Mouse (Mus musculus): ENCODE data around the gene Mctp2. TPM values are rescaled to one million over a fixed set of nuclear protein-coding genes. Genes with fewer than 3 reads are reported as not detected.

Mctp2 gene
- polyA plus RNA-seq, 1 experiment = not detected

GRCm38 (mm10) chr7:72162256-72162655 is 144.2 kb downstream of the Mctp2 start:
- Histone ChIP-seq H3K27ac (replicated peaks; ENCODE audit: low read depth, low read length) (no peak overlapping the region), H3K4me1 (ENCODE audit: control insufficient read depth, insufficient read depth, insufficient read length, low read length) (peaks cover 18% of the 10 kb centered on the region), H3K4me3 (ENCODE audit: insufficient read depth, low read depth, low read length) (no peak overlapping the region)

GRCm38 (mm10) chr7:72159513-72160063 is 146.8 kb downstream of the Mctp2 start:
- peaks cover 15% of the 10 kb centered on the region for H3K4me1 ChIP-seq (ENCODE audit: control insufficient read depth, insufficient read depth, insufficient read length, low read length)
- no peak overlapping the region for H3K4me3 ChIP-seq (ENCODE audit: insufficient read depth, low read depth, low read length)
- H3K27ac ChIP-seq (replicated peaks; ENCODE audit: low read depth, low read length) = no peak overlapping the region

- Histone ChIP-seq H3K4me3 (ENCODE audit: insufficient read depth, low read depth, low read length) (no peak overlapping the region), H3K4me1 (ENCODE audit: control insufficient read depth, insufficient read depth, insufficient read length, low read length) (0 out of 2 replicates have a peak, but pooled peaks cover 3% of the 10 kb centered on the region), H3K27ac (replicated peaks; ENCODE audit: low read depth, low read length) (no peak overlapping the region)
Observed at GRCm38 (mm10) chr7:72150799-72151708, 155.4 kb downstream of the Mctp2 start.

GRCm38 (mm10) chr7:72149073-72149472 is 157.3 kb downstream of the Mctp2 start:
- H3K4me1 ChIP-seq (ENCODE audit: control insufficient read depth, insufficient read depth, insufficient read length, low read length) = 0 out of 2 replicates have a peak, but pooled peaks cover 3% of the 10 kb centered on the region
- no peak overlapping the region for H3K4me3 ChIP-seq (ENCODE audit: insufficient read depth, low read depth, low read length)
- H3K27ac ChIP-seq (replicated peaks; ENCODE audit: low read depth, low read length) = no peak overlapping the region

- H3K27ac ChIP-seq (replicated peaks; ENCODE audit: low read depth, low read length) = no peak overlapping the region
Observed at GRCm38 (mm10) chr7:72146849-72147248, 159.6 kb downstream of the Mctp2 start.

GRCm38 (mm10) chr7:72145726-72146520 is 160.5 kb downstream of the Mctp2 start:
- Histone ChIP-seq H3K4me1 (ENCODE audit: control insufficient read depth, insufficient read depth, insufficient read length, low read length) (0 out of 2 replicates have a peak, but pooled peaks cover 3% of the 10 kb centered on the region), H3K4me3 (ENCODE audit: insufficient read depth, low read depth, low read length) (no peak overlapping the region), H3K27ac (replicated peaks; ENCODE audit: low read depth, low read length) (no peak overlapping the region)

More at GRCm38 (mm10) chr7:72146849-72147248, 159.6 kb downstream of the Mctp2 start:
- no peak overlapping the region for H3K4me3 ChIP-seq (ENCODE audit: insufficient read depth, low read depth, low read length)
- 0 out of 2 replicates have a peak, but pooled peaks cover 3% of the 10 kb centered on the region for H3K4me1 ChIP-seq (ENCODE audit: control insufficient read depth, insufficient read depth, insufficient read length, low read length)

- Histone ChIP-seq H3K27ac (replicated peaks; ENCODE audit: low read depth, low read length) (no peak overlapping the region), H3K4me3 (ENCODE audit: insufficient read depth, low read depth, low read length) (no peak overlapping the region), H3K4me1 (ENCODE audit: control insufficient read depth, insufficient read depth, insufficient read length, low read length) (no peaks in the 10 kb centered on the region)
Observed at GRCm38 (mm10) chr7:72138701-72139100, 167.7 kb downstream of the Mctp2 start.

- Histone ChIP-seq H3K4me1 (ENCODE audit: control insufficient read depth, insufficient read depth, insufficient read length, low read length) (no peaks in the 10 kb centered on the region), H3K27ac (replicated peaks; ENCODE audit: low read depth, low read length) (no peak overlapping the region), H3K4me3 (ENCODE audit: insufficient read depth, low read depth, low read length) (no peak overlapping the region)
Observed at GRCm38 (mm10) chr7:72120986-72121385, 185.4 kb downstream of the Mctp2 start.

GRCm38 (mm10) chr7:72119713-72120112 is 186.7 kb downstream of the Mctp2 start:
- no peak overlapping the region for H3K27ac ChIP-seq (replicated peaks; ENCODE audit: low read depth, low read length)

GRCm38 (mm10) chr7:72117376-72118077 is 188.9 kb downstream of the Mctp2 start:
- H3K27ac ChIP-seq (replicated peaks; ENCODE audit: low read depth, low read length) = no peak overlapping the region

More at GRCm38 (mm10) chr7:72119713-72120112, 186.7 kb downstream of the Mctp2 start:
- H3K4me1 ChIP-seq (ENCODE audit: control insufficient read depth, insufficient read depth, insufficient read length, low read length) = no peaks in the 10 kb centered on the region
- no peak overlapping the region for H3K4me3 ChIP-seq (ENCODE audit: insufficient read depth, low read depth, low read length)

GRCm38 (mm10) chr7:72115073-72115472 is 191.3 kb downstream of the Mctp2 start:
- Histone ChIP-seq H3K4me3 (ENCODE audit: insufficient read depth, low read depth, low read length) (no peak overlapping the region), H3K4me1 (ENCODE audit: control insufficient read depth, insufficient read depth, insufficient read length, low read length) (no peaks in the 10 kb centered on the region), H3K27ac (replicated peaks; ENCODE audit: low read depth, low read length) (no peak overlapping the region)

More at GRCm38 (mm10) chr7:72117376-72118077, 188.9 kb downstream of the Mctp2 start:
- Histone ChIP-seq H3K4me3 (ENCODE audit: insufficient read depth, low read depth, low read length) (no peak overlapping the region), H3K4me1 (ENCODE audit: control insufficient read depth, insufficient read depth, insufficient read length, low read length) (no peaks in the 10 kb centered on the region)

- Histone ChIP-seq H3K27ac (replicated peaks; ENCODE audit: low read depth, low read length) (no peak overlapping the region), H3K4me3 (ENCODE audit: insufficient read depth, low read depth, low read length) (no peak overlapping the region), H3K4me1 (ENCODE audit: control insufficient read depth, insufficient read depth, insufficient read length, low read length) (no peaks in the 10 kb centered on the region)
Observed at GRCm38 (mm10) chr7:72110578-72110977, 195.8 kb downstream of the Mctp2 start.

GRCm38 (mm10) chr7:72108639-72109399 is 197.6 kb downstream of the Mctp2 start:
- H3K4me1 ChIP-seq (ENCODE audit: control insufficient read depth, insufficient read depth, insufficient read length, low read length) = no peaks in the 10 kb centered on the region
- no peak overlapping the region for H3K27ac ChIP-seq (replicated peaks; ENCODE audit: low read depth, low read length)
- no peak overlapping the region for H3K4me3 ChIP-seq (ENCODE audit: insufficient read depth, low read depth, low read length)

- Histone ChIP-seq H3K27ac (replicated peaks; ENCODE audit: low read depth, low read length) (no peak overlapping the region), H3K4me3 (ENCODE audit: insufficient read depth, low read depth, low read length) (no peak overlapping the region), H3K4me1 (ENCODE audit: control insufficient read depth, insufficient read depth, insufficient read length, low read length) (peaks cover 2% of the 10 kb centered on the region; the same call in 1 of the 2 replicates)
Observed at GRCm38 (mm10) chr7:72104170-72104569, 202.2 kb downstream of the Mctp2 start.
